Mouse (Mus musculus) liver, embryonic 16.5 days (tissue): ENCODE data around the gene Gmpr. TPM values are rescaled to one million over a fixed set of nuclear protein-coding genes. Genes with fewer than 3 reads are reported as not detected.

Experiments
- ATAC-seq: fragments of 200-750 bp; cut with Nextera tagmentation; 2 replicates; pipeline ENCODE4 v1.8.0; 2017; ENCODE audit warnings: low read depth, mild to moderate bottlenecking, moderate number of reproducible peaks, moderate library complexity
- H3K27ac ChIP-seq: fragments of 300-500 bp; sonication (generic); 2 replicates; pipeline ENCODE4 v1.5.1; 2014; ENCODE audit warnings: mild to moderate bottlenecking, low read length
- H3K27me3 ChIP-seq: fragments of 300-500 bp; sonication (generic); 2 replicates; pipeline ENCODE4 v1.6.1; 2014; ENCODE audit warnings: low read depth, low read length, mixed read lengths; ENCODE audit not compliant: control insufficient read depth, insufficient read depth
- H3K36me3 ChIP-seq: fragments of 300-500 bp; sonication (generic); 2 replicates; pipeline ENCODE4 v1.6.1; 2014; ENCODE audit warnings: mild to moderate bottlenecking; ENCODE audit not compliant: control insufficient read depth, insufficient read depth
- H3K4me1 ChIP-seq: fragments of 300-500 bp; sonication (generic); 2 replicates; pipeline ENCODE4 v1.6.1; 2014; ENCODE audit warnings: low read depth, low read length, mixed read lengths; ENCODE audit not compliant: control insufficient read depth
- H3K4me2 ChIP-seq: fragments of 300-500 bp; sonication (generic); 2 replicates; pipeline ENCODE4 v1.6.1; 2014; ENCODE audit warnings: low read depth, low read length, mixed read lengths
- H3K4me3 ChIP-seq: fragments of 300-500 bp; sonication (generic); 2 replicates; pipeline ENCODE4 v1.5.1; 2014; ENCODE audit warnings: low read depth, mild to moderate bottlenecking, low read length
- H3K9ac ChIP-seq: fragments of 300-500 bp; sonication (generic); 2 replicates; pipeline ENCODE4 v1.6.1; 2014; ENCODE audit warnings: low read depth, low read length
- H3K9me3 ChIP-seq: fragments of 300-500 bp; sonication (generic); replicated peaks from 2 replicates; pipeline ENCODE4 v1.6.1; 2016; ENCODE audit warnings: low read length; ENCODE audit not compliant: control insufficient read depth
- WGBS: fragments of 180-500 bp; shearing (Covaris S2); extraction: QIAGEN DNeasy Blood & Tissue Kit; methylation state at CpG from one replicate; pipeline ENCODE4 v1.1.7; 2014; ENCODE audit not compliant: insufficient replicate concordance; 5-methylcytosine and 5-hydroxymethylcytosine counted together
- polyA plus RNA-seq: library from polyadenylated mRNA; unstranded; fragments of >200 nt; fragmentation: Nextera tagmentation; extraction: Ambion mirVana; gene quantifications from 2 replicates; pipeline ENCODE4 v1.2.1, GENCODE M21; 2015

Gmpr gene
- polyA plus RNA-seq, 1 experiment from 2014 or later: 212 TPM

DNA sequence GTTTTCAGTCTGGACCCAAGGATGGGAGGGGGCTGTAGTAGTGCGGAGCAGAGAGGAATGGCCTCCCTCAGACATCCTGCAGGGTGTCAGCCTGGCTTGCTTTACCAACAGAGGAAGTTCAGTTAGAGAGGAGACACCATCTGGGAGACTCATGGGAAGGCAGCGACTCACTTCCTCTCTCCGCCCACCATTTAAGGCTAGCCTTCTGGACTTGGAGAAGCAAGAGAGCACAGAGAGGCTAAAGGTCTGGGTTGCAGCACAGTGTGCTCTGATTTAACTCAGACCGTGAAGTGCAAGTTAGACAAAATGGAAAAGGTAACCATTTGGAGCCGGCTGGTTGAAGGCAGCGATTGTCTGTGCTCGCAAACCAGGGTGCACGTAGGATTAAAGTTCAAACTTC is 5.3 kb downstream of the Gmpr start:
- Histone ChIP-seq H3K27ac (peak overlapping the region; percentile 93), H3K4me3 (peak overlapping the region; percentile 90), H3K4me2 (peak overlapping the region; percentile 81), H3K27me3 (peaks cover under 1% of the 10 kb centered on the region; the same call in 1 of the 2 replicates), H3K36me3 (peaks cover 29% of the 10 kb centered on the region), H3K4me1 (peaks cover 76% of the 10 kb centered on the region), H3K9me3 (no peaks in the 10 kb centered on the region), H3K9ac (peak overlapping the region; percentile 95)
- 37% methylated on average over 8 of the region's 8 CpGs for WGBS
- no peak for ATAC-seq

DNA sequence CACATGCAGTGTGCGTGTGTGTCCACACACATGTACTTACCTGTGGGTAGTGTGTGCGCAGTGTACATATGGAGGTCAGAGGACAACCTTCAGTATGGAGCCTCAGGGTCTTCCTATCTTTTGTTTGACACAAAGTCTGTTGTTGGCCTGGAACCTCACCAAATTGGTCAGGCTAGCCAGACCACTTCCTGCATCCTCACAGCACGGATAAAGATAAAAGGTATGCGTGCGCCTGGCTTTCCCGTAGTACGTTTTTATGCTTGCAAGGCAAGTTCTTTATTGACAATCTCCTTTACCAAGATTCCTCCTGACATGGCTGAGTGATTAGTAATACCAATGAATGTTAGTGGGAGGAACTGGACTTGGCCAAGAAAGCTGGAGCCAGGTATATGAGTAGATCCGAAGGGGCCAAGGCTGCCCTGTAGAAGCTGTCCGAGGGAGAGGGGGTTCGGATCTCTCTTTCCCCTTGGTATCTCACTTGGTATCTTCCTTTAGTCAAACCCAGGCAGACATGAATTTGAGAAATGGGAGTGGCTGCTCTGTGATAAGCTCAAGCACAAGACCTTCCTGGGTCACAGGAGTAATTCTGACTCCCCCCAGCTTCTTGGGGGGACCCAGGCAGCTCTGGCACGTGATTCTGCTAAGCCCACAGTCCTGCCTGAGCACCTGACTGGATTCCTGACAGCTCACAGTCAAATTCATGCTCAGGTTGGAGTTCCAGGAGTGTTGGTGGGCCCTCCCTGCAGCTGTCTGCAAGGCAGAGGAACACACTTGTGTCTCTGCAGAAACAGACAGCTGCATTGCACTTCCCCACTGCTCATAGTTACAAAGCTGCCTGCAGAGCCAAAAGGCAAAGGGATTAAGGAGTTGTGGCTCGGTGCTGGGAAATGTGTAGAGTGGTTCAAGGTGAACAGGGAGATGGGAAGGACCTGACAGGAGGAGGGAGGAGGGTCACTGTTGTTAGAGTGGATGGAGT is 6.1 kb downstream of the Gmpr start:
- Histone ChIP-seq H3K9ac (peak overlapping the region; percentile 95), H3K27me3 (no peaks in the 10 kb centered on the region; the same call in 1 of the 2 replicates), H3K27ac (peak overlapping the region; percentile 93), H3K4me2 (peak overlapping the region; percentile 81), H3K4me1 (peaks cover 81% of the 10 kb centered on the region), H3K4me3 (peak overlapping the region; percentile 90), H3K9me3 (no peaks in the 10 kb centered on the region), H3K36me3 (peaks cover 36% of the 10 kb centered on the region)
- WGBS: 27% methylated on average over 12 of the region's 12 CpGs
- peak; percentile 20; the same call in 1 of the 2 replicates for ATAC-seq

DNA sequence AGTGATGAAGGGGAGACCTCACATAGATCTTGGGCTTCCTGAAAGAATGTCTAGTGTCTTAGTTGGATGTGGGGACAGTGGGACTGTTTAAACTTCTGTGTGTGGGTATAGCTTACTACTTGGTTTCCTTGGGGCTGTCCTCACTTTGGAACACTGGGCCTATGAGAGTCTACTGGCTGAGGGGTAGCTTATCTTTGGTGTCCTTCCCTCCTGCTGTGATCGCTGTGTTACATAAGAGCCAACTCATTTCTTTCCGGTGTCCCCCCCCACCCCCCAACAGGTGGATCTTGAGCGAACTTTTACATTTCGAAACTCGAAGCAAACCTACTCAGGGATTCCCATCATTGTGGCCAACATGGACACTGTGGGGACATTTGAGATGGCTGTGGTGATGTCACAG is 6.9 kb downstream of the Gmpr start:
- Histone ChIP-seq H3K9ac (peak overlapping the region; percentile 95), H3K27me3 (no peaks in the 10 kb centered on the region), H3K4me1 (peaks cover 81% of the 10 kb centered on the region), H3K4me2 (peak overlapping the region; percentile 81), H3K4me3 (peak overlapping the region; percentile 90), H3K9me3 (no peaks in the 10 kb centered on the region), H3K36me3 (peaks cover 44% of the 10 kb centered on the region), H3K27ac (peak overlapping the region; percentile 93)
- ATAC-seq: peak; percentile 20; the same call in 1 of the 2 replicates
- WGBS: 22% methylated on average over 5 of the region's 5 CpGs

DNA sequence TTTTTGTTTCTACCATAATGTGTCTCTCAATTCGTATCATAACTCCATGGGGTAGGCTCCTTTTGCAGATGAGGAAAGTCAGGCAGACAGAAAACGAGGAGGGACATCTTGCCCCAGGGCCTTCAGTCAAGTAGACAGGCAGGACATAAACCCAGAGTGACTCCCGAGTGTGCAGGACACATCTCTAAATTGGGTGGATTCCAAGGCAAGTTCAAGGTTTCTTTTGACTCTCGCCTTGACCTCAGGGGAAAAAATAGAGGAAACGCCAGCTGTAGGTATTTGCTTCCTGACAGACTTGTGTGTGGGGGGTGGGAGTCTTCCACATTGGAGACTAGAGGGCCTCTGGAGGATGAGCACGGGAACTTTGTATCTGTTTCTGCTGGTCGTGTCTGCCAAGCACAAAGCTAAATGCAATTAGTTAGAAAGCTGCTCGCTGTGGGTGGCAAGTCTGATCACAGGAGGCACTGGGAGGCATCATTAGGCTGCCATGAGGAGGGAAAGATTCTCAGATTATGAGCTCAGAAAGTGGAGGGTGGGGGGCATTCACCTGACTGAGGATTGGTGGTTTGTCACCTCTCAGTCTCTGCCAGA is 7.7 kb downstream of the Gmpr start:
- no peak for ATAC-seq
- no peaks in the 10 kb centered on the region for H3K27me3 ChIP-seq
- peaks cover 51% of the 10 kb centered on the region for H3K36me3 ChIP-seq
- WGBS: 56% methylated on average over 8 of the region's 8 CpGs
- H3K9ac ChIP-seq: peak overlapping the region; percentile 22; the same call in 1 of the 2 replicates
- H3K27ac ChIP-seq: peak overlapping the region; percentile 93
- no peaks in the 10 kb centered on the region for H3K9me3 ChIP-seq
- peaks cover 77% of the 10 kb centered on the region for H3K4me1 ChIP-seq
- peak overlapping the region; percentile 81 for H3K4me2 ChIP-seq
- no peak overlapping the region for H3K4me3 ChIP-seq

DNA sequence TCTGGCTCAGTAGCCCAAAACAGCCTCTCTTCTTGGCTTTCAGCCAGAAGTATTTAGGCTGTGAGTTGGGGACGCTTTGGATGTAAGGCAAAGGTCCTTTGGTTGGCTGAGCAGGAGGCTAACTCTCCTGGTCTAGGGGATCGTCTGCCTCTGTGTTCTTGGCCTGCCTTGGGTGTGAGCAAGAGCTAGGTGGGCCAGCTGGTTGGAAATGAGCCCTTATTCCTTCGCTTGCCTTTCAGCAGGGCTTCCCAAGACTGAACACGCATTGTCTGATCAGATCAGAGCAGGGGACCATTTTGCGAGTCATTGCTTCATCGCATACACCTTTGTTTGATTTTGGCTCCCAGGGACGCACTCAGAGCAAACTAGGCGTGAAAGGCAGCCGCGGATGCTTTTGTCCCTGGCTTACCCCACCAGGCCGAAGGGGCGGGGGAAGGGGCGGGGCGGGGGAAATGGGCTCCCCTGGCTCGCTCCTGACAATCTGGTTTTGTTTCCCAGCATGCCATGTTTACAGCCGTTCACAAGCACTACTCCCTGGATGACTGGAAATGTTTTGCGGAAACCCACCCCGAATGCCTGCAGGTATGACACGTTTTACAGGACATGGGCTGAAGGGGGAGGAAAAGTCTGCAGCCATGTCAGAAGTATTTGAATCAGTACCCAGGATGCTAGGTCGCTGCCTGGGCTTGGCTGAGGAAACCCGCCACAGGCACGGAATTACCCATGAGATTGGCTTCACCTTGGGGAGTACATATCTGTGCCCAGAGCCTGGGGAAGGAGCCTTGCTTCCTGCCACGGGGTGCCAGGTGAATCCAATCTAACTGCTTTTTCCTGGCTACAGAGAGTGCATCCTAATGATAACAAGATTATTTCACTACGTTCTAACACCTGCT is 9.5 kb downstream of the Gmpr start:
- ATAC-seq: no peak
- no peak overlapping the region for H3K4me3 ChIP-seq
- H3K4me1 ChIP-seq: peaks cover 78% of the 10 kb centered on the region
- 37% methylated on average over 24 of the region's 24 CpGs for WGBS
- H3K9me3 ChIP-seq: no peaks in the 10 kb centered on the region
- H3K4me2 ChIP-seq: peak overlapping the region; percentile 11; the same call in 1 of the 2 replicates
- peaks cover 69% of the 10 kb centered on the region for H3K36me3 ChIP-seq
- H3K27ac ChIP-seq: no peak overlapping the region
- H3K27me3 ChIP-seq: no peaks in the 10 kb centered on the region
- H3K9ac ChIP-seq: no peak overlapping the region

DNA sequence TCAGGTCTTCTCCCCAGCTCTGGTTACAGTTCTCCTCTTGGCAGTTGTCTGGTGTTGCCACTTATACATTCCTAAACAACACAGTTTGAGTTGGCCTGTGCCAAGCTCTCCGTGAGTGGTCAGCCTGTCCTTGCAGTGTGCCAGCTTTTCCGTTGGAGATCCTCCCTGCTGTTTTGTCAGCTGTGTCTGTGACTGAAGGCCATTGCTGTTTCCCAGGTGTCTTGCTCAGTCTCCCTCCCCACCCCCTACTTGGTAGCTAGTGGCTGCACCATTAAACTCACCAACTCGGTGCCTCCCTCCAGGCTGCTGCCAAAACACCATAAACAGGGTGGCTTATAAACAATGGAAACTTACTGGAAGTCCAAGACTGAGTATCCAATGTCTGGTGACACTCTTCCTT is 17.1 kb downstream of the Gmpr start:
- Histone ChIP-seq H3K36me3 (peaks cover 56% of the 10 kb centered on the region), H3K27ac (peak overlapping the region; percentile 74), H3K4me3 (no peak overlapping the region), H3K27me3 (no peaks in the 10 kb centered on the region), H3K4me2 (no peak overlapping the region), H3K9me3 (no peaks in the 10 kb centered on the region), H3K4me1 (peaks cover 65% of the 10 kb centered on the region), H3K9ac (no peak overlapping the region)
- no peak for ATAC-seq
- WGBS: 75% methylated on average over 3 of the region's 3 CpGs

- no peak overlapping the region for H3K4me2 ChIP-seq
- no peak overlapping the region for H3K4me3 ChIP-seq
- WGBS: 89% methylated on average over 6 of the region's 6 CpGs
- H3K27me3 ChIP-seq: no peaks in the 10 kb centered on the region
- no peak overlapping the region for H3K9ac ChIP-seq
- no peak for ATAC-seq
- H3K4me1 ChIP-seq: peaks cover 71% of the 10 kb centered on the region
- no peaks in the 10 kb centered on the region for H3K9me3 ChIP-seq
- H3K36me3 ChIP-seq: peaks cover 57% of the 10 kb centered on the region
- H3K27ac ChIP-seq: peak overlapping the region; percentile 74
Observed at GRCm38 (mm10) chr13:45524791-45525435, 17.7 kb downstream of the Gmpr start.

GRCm38 (mm10) chr13:45526230-45526629 is 19.0 kb downstream of the Gmpr start:
- Histone ChIP-seq H3K9ac (peak overlapping the region; percentile 55), H3K4me2 (peak overlapping the region; percentile 59), H3K4me1 (peaks cover 70% of the 10 kb centered on the region), H3K9me3 (no peaks in the 10 kb centered on the region), H3K27me3 (no peaks in the 10 kb centered on the region), H3K36me3 (peaks cover 53% of the 10 kb centered on the region), H3K27ac (peak overlapping the region; percentile 99), H3K4me3 (peak overlapping the region; percentile 16)
- 69% methylated on average over 7 of the region's 7 CpGs for WGBS
- ATAC-seq: no peak
